Mouse (Mus musculus) lung, postnatal 0 days (tissue): Measurements from ENCODE around the gene Cks1brt. TPM values are rescaled to one million over a fixed set of nuclear protein-coding genes. Genes with fewer than 3 reads are reported as not detected.
"Not testable (repeated sequence)": the region's sequence is repeated elsewhere in the genome, so short reads cannot be mapped to it uniquely, and the experiment has no call there.

Experiments
- ATAC-seq: fragments of 200-750 bp; cut with Nextera tagmentation; 2 replicates; pipeline ENCODE4 v1.8.0; 2017; ENCODE audit warnings: moderate library complexity
- DNase-seq: peaks from one replicate; pipeline ENCODE4 v3.0.0-alpha.2; 2016; ENCODE audit warnings: low spot score
- H3K27ac ChIP-seq: fragments of 300-500 bp; sonication (generic); 2 replicates; pipeline ENCODE4 v1.5.1; 2014; ENCODE audit warnings: antibody characterized with exemption, mild to moderate bottlenecking, low read length, mixed read lengths
- H3K27me3 ChIP-seq: fragments of 300-500 bp; sonication (generic); replicated peaks from 2 replicates; pipeline ENCODE4 v1.6.1; 2014; ENCODE audit warnings: low read length, mixed read lengths; ENCODE audit not compliant: insufficient read depth
- H3K36me3 ChIP-seq: fragments of 300-500 bp; sonication (generic); 2 replicates; pipeline ENCODE4 v1.6.1; 2014; ENCODE audit warnings: low read length, mixed read lengths; ENCODE audit not compliant: insufficient read depth
- H3K4me1 ChIP-seq: fragments of 300-500 bp; sonication (generic); 2 replicates; pipeline ENCODE4 v1.6.1; 2014; ENCODE audit warnings: antibody characterized with exemption, low read depth, low read length, mixed read lengths; ENCODE audit not compliant: insufficient read depth
- H3K4me2 ChIP-seq: fragments of 300-500 bp; sonication (generic); replicated peaks from 2 replicates; pipeline ENCODE4 v1.6.1; 2014; ENCODE audit warnings: low read depth, mild to moderate bottlenecking, low read length, moderate library complexity, mixed read lengths
- H3K4me3 ChIP-seq: fragments of 300-500 bp; sonication (generic); 2 replicates; pipeline ENCODE4 v1.5.1; 2014; ENCODE audit warnings: low read depth, low read length
- H3K9ac ChIP-seq: fragments of 300-500 bp; sonication (generic); replicated peaks from 2 replicates; pipeline ENCODE4 v1.6.1; 2014; ENCODE audit warnings: low read depth, mild to moderate bottlenecking
- H3K9me3 ChIP-seq: fragments of 300-500 bp; sonication (generic); 2 replicates; pipeline ENCODE4 v1.6.1; 2016; ENCODE audit warnings: low read length, mixed read lengths
- CTCF ChIP-seq: IDR thresholded peaks from 2 replicates; pipeline ENCODE4 v1.5.1; 2016; ENCODE audit warnings: antibody characterized with exemption, mild to moderate bottlenecking
- EP300 ChIP-seq: IDR thresholded peaks from 2 replicates; pipeline ENCODE4 v1.6.1; 2016; ENCODE audit warnings: antibody characterized with exemption, mild to moderate bottlenecking, control low read depth
- WGBS: fragments of 180-500 bp; shearing (Covaris S2); extraction: QIAGEN DNeasy Blood & Tissue Kit; methylation state at CpG from one replicate; pipeline ENCODE4 v1.1.7; 2014; 5-methylcytosine and 5-hydroxymethylcytosine counted together
- polyA plus RNA-seq: library from polyadenylated mRNA; unstranded; fragments of >200 nt; fragmentation: Nextera tagmentation; extraction: Ambion mirVana; gene quantifications from 2 replicates; pipeline ENCODE4 v1.2.1, GENCODE M21; 2015

The Cks1brt gene
- polyA plus RNA-seq, result not detected in 2 replicates

DNA sequence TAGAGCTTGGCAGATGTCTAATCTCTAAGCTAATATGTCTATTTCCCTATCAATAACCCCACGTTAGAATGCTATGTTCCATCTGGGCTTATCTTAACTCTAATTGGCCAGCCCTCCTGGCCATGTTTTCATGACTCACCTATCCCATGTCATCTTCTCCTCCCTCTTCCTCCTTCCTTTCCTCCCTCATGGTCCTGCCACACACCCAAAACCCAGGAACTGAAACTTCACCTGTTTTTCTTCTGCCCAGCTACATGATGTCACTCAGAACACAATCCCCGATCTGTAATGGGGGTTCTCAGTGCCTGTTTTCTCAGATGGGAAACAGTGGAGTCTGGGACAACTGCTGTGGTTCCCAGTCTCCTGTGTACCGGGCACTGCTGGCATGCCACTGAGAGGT, at the start of gene Cks1brt:
TSS of gene Cks1brt (plus strand) at position 301 of the 400 bp plus-strand sequence.
- Histone ChIP-seq H3K4me1 (no peaks in the 10 kb centered on the region), H3K4me3 (no peak within 1 kb of the TSS), H3K9ac (no peak within 1 kb of the TSS), H3K36me3 (no peaks in the 10 kb centered on the region), H3K27ac (no peak within 1 kb of the TSS), H3K9me3 (peaks cover 8% of the 10 kb centered on the region; the same call in 1 of the 2 replicates), H3K27me3 (no peaks in the 10 kb centered on the region), H3K4me2 (no peak within 1 kb of the TSS)
- ATAC-seq, result no peak
- no peak for DNase-seq
- 83% methylated on average over 3 of the region's 3 CpGs for WGBS
- TF ChIP-seq EP300 (no peak), CTCF (no peak)

DNA sequence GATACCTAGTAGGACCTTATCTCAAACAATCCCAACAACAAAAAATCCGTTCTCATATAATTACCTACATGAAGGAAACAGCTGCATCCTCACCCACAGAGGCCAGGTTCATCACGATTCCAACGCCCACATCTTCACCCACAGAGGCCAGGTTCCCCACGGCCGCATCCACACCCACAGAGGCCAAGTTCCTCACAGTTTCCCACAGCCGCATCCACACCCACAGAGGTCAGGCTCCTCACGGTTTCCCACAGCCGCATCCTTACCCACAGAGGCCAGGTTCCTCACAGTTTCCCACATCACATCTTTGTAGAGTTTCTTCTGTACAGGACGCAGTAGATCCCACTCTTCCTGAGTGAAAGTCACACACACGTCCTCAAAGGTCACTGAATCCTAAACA, 38.5 kb upstream of the Cks1brt start:
- WGBS, result 94% methylated on average over 10 of the region's 10 CpGs
- Histone ChIP-seq H3K36me3 (peaks cover 21% of the 10 kb centered on the region), H3K4me1 (no peaks in the 10 kb centered on the region), H3K9me3 (no peaks in the 10 kb centered on the region), H3K4me3 (no peak overlapping the region), H3K27ac (no peak overlapping the region), H3K27me3 (no peaks in the 10 kb centered on the region), H3K4me2 (no peak overlapping the region), H3K9ac (no peak overlapping the region)
- DNase-seq, result no peak
- no peak for TF ChIP-seq EP300
- no peak for TF ChIP-seq CTCF
- no peak for ATAC-seq

DNA sequence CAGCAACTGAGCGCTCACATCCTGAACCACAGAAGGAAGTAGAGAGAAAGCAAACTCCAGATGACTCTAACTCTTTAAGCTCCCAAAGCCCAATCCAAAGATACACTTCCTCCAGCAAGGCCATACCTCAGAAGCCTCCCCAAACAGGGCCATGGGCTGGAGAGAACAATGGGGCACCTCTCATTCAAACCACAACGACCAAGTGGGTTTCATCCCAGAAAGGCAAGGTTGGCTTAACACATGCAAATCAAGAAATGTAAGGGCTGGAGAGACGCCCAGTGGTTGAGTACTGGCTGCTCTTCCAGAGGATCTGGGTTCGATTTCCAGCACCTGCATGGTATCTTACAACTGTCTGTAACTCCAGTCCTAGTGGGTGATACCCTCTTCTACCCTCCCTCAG, 36.2 kb upstream of the Cks1brt start:
- DNase-seq (no peak), ATAC-seq (no peak)
- Histone ChIP-seq H3K27ac (no peak overlapping the region), H3K4me2 (no peak overlapping the region), H3K4me1 (no peaks in the 10 kb centered on the region), H3K27me3 (no peaks in the 10 kb centered on the region), H3K4me3 (no peak overlapping the region), H3K36me3 (peaks cover 16% of the 10 kb centered on the region), H3K9ac (no peak overlapping the region), H3K9me3 (no peaks in the 10 kb centered on the region)
- 77% methylated on average over 4 of the region's 4 CpGs for WGBS
- TF ChIP-seq CTCF (no peak), EP300 (no peak)

DNA sequence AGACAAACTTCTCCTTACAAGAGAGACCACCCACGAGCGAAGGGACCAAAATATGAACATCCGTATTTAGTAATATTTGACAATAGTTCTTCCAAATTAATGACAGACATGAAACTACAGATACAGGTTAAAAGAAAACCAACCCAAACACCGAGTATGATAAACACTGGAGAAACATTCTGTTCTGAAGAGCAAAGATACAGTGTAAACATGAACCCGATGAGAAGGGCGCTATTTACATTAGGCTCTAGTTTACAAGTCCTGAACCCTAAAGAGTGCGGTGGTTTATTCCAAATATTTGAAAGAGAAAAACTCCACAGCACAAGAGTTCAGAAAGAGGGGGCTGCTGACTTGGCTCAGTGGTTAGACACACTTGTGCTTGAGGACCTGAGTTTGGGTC, 34.7 kb upstream of the Cks1brt start:
- Histone ChIP-seq H3K9ac (no peak overlapping the region), H3K27me3 (no peaks in the 10 kb centered on the region), H3K27ac (no peak overlapping the region), H3K4me1 (no peaks in the 10 kb centered on the region), H3K36me3 (0 out of 2 replicates have a peak, but pooled peaks cover 3% of the 10 kb centered on the region), H3K4me2 (no peak overlapping the region), H3K9me3 (no peaks in the 10 kb centered on the region), H3K4me3 (no peak overlapping the region)
- ATAC-seq, result no peak
- TF ChIP-seq EP300 (no peak), CTCF (no peak)
- 59% methylated on average over 7 of the region's 7 CpGs for whole genome bisulfite sequencing
- DNase-seq, result no peak

DNA sequence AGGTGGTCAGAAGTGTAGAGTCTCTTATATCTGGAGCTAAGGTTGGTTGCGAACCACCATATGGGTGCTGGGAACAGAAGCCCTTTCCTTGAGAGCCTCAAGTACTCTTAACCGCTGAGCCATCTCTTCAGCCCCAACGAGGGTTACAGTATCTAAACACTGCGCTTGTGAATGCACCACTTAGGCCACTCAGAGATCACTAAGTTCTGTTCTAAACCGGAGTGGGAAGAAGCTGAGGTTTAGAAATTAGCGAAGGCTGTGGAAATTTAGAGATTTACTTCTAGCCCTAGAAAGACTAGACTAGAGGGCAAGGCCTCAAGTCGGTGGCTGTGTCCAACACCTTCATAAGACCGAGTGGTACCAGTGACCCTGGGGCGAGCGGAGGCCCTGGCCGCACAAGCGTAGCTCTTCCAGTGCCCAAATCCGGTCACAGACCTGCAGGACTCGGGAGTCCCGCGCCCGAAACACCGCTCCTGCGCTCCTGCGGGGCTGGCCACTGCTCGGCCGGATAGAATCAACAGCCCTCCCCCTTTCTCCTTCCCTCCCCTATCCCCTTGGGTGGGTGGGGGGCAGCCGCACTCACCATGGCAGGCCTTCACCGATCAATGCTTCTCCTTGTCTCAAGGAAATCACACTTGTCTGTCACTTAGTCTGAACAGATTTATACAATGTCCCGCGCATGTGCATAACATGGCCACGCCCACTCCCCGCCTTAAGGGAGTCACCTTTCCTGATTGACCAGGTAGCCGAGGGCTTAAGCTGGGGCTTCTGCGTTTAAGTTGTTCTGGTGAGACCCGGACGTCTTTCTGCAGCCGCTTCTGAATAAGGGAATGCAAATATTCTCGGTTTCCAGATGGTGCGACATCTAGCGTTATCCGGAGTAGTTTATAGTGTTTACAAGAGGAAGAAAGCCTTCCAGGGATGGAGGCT, 32.4 kb upstream of the Cks1brt start:
- H3K36me3 ChIP-seq, result no peaks in the 10 kb centered on the region
- no peaks in the 10 kb centered on the region for H3K4me1 ChIP-seq
- DNase-seq, result peak; percentile 92
- WGBS, result 5% methylated on average over 37 of the region's 37 CpGs
- H3K9ac ChIP-seq, result peak overlapping the region; percentile 55
- peak overlapping the region; percentile 85 for H3K4me2 ChIP-seq
- no peaks in the 10 kb centered on the region for H3K27me3 ChIP-seq
- peak; percentile 94 for ATAC-seq
- H3K4me3 ChIP-seq, result peak overlapping the region; percentile 61
- peak overlapping the region; percentile 77 for H3K27ac ChIP-seq
- TF ChIP-seq EP300 (no peak), CTCF (peak; percentile 63)
- H3K9me3 ChIP-seq, result no peaks in the 10 kb centered on the region

DNA sequence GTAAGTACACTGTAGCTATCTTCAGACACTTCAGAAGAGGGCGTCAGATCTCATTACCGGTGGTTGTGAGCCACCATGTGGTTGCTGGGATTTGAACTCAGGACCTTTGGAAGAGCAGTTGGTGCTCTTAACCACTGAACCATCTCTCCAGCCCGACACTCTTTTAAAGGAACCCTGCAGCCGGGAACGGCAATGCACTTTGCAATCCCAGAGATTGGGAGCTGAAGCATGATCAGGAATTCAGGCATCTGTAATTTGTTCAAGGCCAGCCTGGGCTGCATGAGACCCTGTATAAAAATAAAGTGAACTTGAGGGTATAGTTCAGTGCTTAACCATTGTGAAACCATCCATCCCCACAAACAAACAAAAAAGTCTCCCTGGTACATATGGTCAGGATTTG, 31.5 kb upstream of the Cks1brt start:
- not testable (repeated sequence) for H3K36me3 ChIP-seq, H3K9me3 ChIP-seq, H3K4me1 ChIP-seq, DNase-seq, H3K27me3 ChIP-seq, H3K9ac ChIP-seq, H3K4me2 ChIP-seq, ATAC-seq, H3K4me3 ChIP-seq, H3K27ac ChIP-seq
- WGBS, result 73% methylated on average over 5 of the region's 5 CpGs
